Mouse (Mus musculus) testis, adult 2 months (tissue): ENCODE results near the gene Lats1. TPM values are rescaled to one million over a fixed set of nuclear protein-coding genes. Genes with fewer than 3 reads are reported as not detected.
A peak's percentile ranks its signal among the peaks of the same experiment; 100 is the strongest.

Source experiments
- H3K27ac ChIP-seq: fragments of 200-500 bp; 2 replicates; pipeline ENCODE4 v1.5.1; 2012; ENCODE audit warnings: low read depth, low read length; ENCODE audit not compliant: control insufficient read depth, insufficient read depth
- H3K27me3 ChIP-seq: fragments of 200-500 bp; 2 replicates; pipeline ENCODE4 v1.6.1; 2012; ENCODE audit warnings: mild to moderate bottlenecking, low read length, moderate library complexity; ENCODE audit not compliant: control insufficient read depth, insufficient read depth
- H3K36me3 ChIP-seq: fragments of 200-500 bp; 2 replicates; pipeline ENCODE4 v1.6.1; 2012; ENCODE audit warnings: mild to moderate bottlenecking, low read length; ENCODE audit not compliant: control insufficient read depth, insufficient read depth
- H3K4me1 ChIP-seq: fragments of 200-500 bp; 2 replicates; pipeline ENCODE4 v1.6.1; 2012; ENCODE audit warnings: low read length; ENCODE audit not compliant: control insufficient read depth, insufficient read depth
- H3K4me3 ChIP-seq: fragments of 200-500 bp; 2 replicates; pipeline ENCODE4 v1.5.1; 2012; ENCODE audit warnings: low read depth, mild to moderate bottlenecking, low read length, moderate library complexity, mixed read lengths; ENCODE audit not compliant: control insufficient read depth
- CTCF ChIP-seq: fragments of 200-500 bp; IDR thresholded peaks from 2 replicates; pipeline ENCODE4 v1.5.1; 2012; ENCODE audit warnings: low read depth, mild to moderate bottlenecking, inconsistent platforms, low read length, moderate library complexity; ENCODE audit not compliant: control insufficient read depth, insufficient read depth, insufficient replicate concordance
- POLR2A ChIP-seq: fragments of 200-500 bp; IDR thresholded peaks from 2 replicates; pipeline ENCODE4 v1.6.1; 2012; ENCODE audit warnings: low read depth, mild to moderate bottlenecking, inconsistent platforms, low read length, moderate library complexity; ENCODE audit not compliant: control insufficient read depth
- polyA plus RNA-seq: library from polyadenylated mRNA; depleted of rRNA; stranded (reverse); fragments of >200 nt; gene quantifications from 2 replicates; pipeline ENCODE4 v1.2.3, GENCODE M21; 2012

Gene Lats1
- polyA plus RNA-seq, 1 experiment = 12.9 TPM

DNA sequence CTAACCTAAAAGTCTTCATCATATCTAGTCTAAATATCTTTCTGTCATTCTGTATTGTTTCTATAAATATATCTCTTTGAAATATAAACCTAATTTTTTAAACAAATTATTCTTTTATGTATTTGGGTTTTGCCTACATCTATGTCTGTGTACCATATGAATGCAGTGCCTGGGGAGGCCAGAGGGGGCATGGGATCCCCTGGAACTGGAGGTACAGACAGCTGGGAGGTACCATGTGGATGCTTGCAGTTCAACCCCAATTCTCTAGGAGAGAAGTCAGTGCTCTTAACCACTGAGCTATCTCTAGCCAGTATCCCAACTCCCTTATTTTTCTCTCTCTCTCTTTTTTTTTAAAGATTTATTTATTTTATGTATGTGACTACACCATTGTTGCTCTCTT lies 14.3 kb downstream of the Lats1 start:
- H3K4me3 ChIP-seq = no peak overlapping the region
- no peaks in the 10 kb centered on the region for H3K4me1 ChIP-seq
- TF ChIP-seq POLR2A (no peak), CTCF (no peak)
- no peaks in the 10 kb centered on the region for H3K27me3 ChIP-seq
- peaks cover 5% of the 10 kb centered on the region for H3K36me3 ChIP-seq
- no peak overlapping the region for H3K27ac ChIP-seq

DNA sequence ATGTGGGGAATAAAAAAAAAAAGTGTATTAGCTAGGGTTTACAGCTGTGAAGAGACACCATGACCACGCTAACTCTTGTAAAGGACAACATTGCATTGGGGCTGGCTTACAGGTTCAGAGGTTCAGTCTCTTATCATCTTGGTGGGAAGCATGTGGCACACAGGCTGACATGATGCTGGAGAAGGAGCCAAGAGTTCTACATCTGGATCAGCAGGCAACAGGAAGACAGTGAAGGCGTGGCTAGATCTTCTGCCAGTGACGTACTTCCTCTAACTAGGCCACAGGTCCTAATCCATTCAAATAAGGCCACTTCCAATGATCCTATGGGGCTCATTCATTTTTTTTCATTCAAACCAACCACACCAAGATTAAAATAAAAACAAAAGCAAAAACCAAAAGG lies 19.1 kb downstream of the Lats1 start:
- no peaks in the 10 kb centered on the region for H3K4me1 ChIP-seq
- H3K36me3 ChIP-seq = peaks cover 6% of the 10 kb centered on the region
- no peak overlapping the region for H3K4me3 ChIP-seq
- no peak overlapping the region for H3K27ac ChIP-seq
- TF ChIP-seq POLR2A (no peak), CTCF (no peak)
- no peaks in the 10 kb centered on the region for H3K27me3 ChIP-seq

- no peaks in the 10 kb centered on the region for H3K27me3 ChIP-seq
- no peaks in the 10 kb centered on the region for H3K4me1 ChIP-seq
- TF ChIP-seq POLR2A (no peak), CTCF (no peak)
- peaks cover 6% of the 10 kb centered on the region for H3K36me3 ChIP-seq
- H3K27ac ChIP-seq = no peak overlapping the region
- H3K4me3 ChIP-seq = no peak overlapping the region
Observed at GRCm38 (mm10) chr10:7702586-7702985, 21.6 kb downstream of the Lats1 start.

- H3K4me1 ChIP-seq = no peaks in the 10 kb centered on the region
- no peak overlapping the region for H3K4me3 ChIP-seq
- no peaks in the 10 kb centered on the region for H3K27me3 ChIP-seq
- H3K27ac ChIP-seq = no peak overlapping the region
- peaks cover 2% of the 10 kb centered on the region for H3K36me3 ChIP-seq
- no peak for TF ChIP-seq POLR2A
- TF ChIP-seq CTCF = no peak
Observed at GRCm38 (mm10) chr10:7710121-7710520, 29.1 kb downstream of the Lats1 start.

DNA sequence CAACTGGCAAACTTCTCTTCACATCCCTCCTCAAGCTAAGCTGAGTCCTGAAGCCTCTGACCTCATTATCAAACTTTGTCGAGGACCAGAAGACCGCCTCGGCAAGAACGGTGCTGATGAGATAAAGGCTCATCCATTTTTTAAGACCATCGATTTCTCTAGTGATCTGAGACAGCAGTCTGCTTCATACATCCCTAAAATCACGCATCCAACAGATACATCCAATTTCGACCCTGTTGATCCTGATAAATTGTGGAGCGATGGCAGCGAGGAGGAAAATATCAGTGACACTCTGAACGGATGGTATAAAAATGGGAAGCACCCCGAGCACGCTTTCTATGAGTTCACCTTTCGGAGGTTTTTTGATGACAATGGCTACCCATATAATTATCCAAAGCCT lies 31.5 kb downstream of the Lats1 start:
- Histone ChIP-seq H3K4me1 (no peaks in the 10 kb centered on the region), H3K27ac (no peak overlapping the region), H3K36me3 (peaks cover 2% of the 10 kb centered on the region), H3K4me3 (no peak overlapping the region), H3K27me3 (no peaks in the 10 kb centered on the region)
- TF ChIP-seq CTCF (no peak), POLR2A (no peak)

DNA sequence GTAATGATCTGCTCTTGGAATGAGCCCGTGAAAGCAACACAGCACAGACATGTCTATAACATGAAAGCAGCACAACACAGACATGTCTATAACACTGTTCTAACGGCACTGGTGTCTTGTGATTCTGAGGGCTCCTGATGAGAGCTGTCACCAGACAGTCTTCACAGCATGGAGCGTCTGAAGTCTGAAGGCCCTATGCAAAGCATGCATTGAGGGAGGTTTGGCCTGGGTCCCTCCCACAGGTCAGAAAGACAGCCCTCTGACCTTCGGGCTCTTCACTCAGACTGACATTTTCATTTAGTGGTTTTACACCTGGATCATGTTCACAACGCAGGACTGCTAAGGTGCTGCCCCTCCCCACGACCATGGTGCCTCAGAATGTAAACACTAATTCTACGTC lies 34.0 kb downstream of the Lats1 start:
- H3K4me1 ChIP-seq = no peaks in the 10 kb centered on the region
- H3K36me3 ChIP-seq = peaks cover 2% of the 10 kb centered on the region
- H3K27me3 ChIP-seq = no peaks in the 10 kb centered on the region
- H3K27ac ChIP-seq = no peak overlapping the region
- H3K4me3 ChIP-seq = no peak overlapping the region
- TF ChIP-seq CTCF (no peak), POLR2A (no peak)

DNA sequence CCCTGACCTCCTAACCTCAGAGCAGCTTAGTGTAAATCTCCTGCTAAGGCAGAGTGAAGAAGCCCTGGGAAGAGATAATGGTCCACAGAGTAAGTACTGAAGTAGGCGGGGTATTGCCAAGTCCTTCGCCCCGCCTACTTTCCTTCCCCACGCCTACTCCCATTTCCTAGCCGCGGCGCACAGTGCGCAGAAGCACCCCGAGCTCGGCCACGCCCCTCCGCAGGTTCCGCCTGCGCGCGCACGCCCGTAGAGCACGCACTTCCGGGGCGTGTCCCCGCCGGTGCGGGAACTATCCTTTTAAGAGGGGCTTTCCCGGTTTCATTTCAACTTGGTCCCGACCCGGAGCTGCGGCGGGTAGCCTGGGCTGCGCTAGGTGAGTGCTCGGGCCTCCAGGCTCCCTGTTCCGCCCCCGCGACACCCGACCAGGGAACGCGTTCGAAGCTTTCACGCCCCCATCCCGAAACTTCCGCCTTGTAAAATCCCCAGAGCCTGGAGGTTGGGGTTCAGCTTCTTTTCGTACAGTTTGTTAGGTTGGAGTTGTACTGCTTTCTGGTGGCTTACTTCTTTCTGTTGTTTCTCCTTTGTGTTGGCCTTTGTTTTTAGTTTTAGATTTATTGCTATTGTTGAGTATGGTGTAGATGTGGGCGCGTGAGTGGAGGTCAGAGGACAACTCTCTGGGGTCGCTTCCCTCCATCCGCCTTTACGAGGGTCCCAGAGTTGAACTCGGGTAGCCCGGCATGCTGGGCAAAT lies 44.9 kb downstream of the Lats1 start, which contains the start of gene Katna1:
Gene Katna1 (plus strand): TSS at position 250 of the 750 bp plus-strand sequence.
- Histone ChIP-seq H3K4me1 (no peaks in the 10 kb centered on the region; the same call in 1 of the 2 replicates), H3K36me3 (no peaks in the 10 kb centered on the region), H3K4me3 (peak within 1 kb of the TSS; percentile 99), H3K27ac (peak within 1 kb of the TSS; percentile 90), H3K27me3 (no peaks in the 10 kb centered on the region)
- peak; percentile 61 for TF ChIP-seq POLR2A
- TF ChIP-seq CTCF = no peak
